Mouse (Mus musculus) lung, embryonic 14.5 days (tissue): ENCODE measurements around the gene Faim. TPM values are rescaled to one million over a fixed set of nuclear protein-coding genes. Genes with fewer than 3 reads are reported as not detected.

Source experiments
- ATAC-seq: fragments of 200-750 bp; cut with Nextera tagmentation; 2 replicates; pipeline ENCODE4 v1.8.0; 2017; ENCODE audit warnings: mild to moderate bottlenecking, moderate TSS enrichment, moderate library complexity; ENCODE audit not compliant: insufficient read depth
- DNase-seq: peaks from one replicate; pipeline ENCODE4 v3.0.0-alpha.2; 2015
- H3K27ac ChIP-seq: fragments of 300-500 bp; sonication (generic); 2 replicates; pipeline ENCODE4 v1.5.1; 2014; ENCODE audit warnings: low read depth, mild to moderate bottlenecking, moderate library complexity
- H3K27me3 ChIP-seq: fragments of 300-500 bp; sonication (generic); 2 replicates; pipeline ENCODE4 v1.6.1; 2014; ENCODE audit warnings: low read length, control low read depth; ENCODE audit not compliant: insufficient read depth
- H3K36me3 ChIP-seq: fragments of 300-500 bp; sonication (generic); 2 replicates; pipeline ENCODE4 v1.6.1; 2014; ENCODE audit warnings: control low read depth; ENCODE audit not compliant: insufficient read depth
- H3K4me1 ChIP-seq: fragments of 300-500 bp; sonication (generic); 2 replicates; pipeline ENCODE4 v1.6.1; 2014; ENCODE audit warnings: antibody characterized with exemption, control low read depth; ENCODE audit not compliant: insufficient read depth
- H3K4me2 ChIP-seq: fragments of 300-500 bp; sonication (generic); 2 replicates; pipeline ENCODE4 v1.6.1; 2014; ENCODE audit warnings: mild to moderate bottlenecking
- H3K4me3 ChIP-seq: fragments of 300-500 bp; sonication (generic); 2 replicates; pipeline ENCODE4 v1.5.1; 2014; ENCODE audit warnings: low read depth, low read length
- H3K9ac ChIP-seq: fragments of 300-500 bp; sonication (generic); 2 replicates; pipeline ENCODE4 v1.6.1; 2014
- H3K9me3 ChIP-seq: fragments of 300-500 bp; sonication (generic); 2 replicates; pipeline ENCODE4 v1.6.1; 2016; ENCODE audit warnings: low read depth, low read length, control low read depth
- CTCF ChIP-seq: IDR thresholded peaks from 2 replicates; pipeline ENCODE4 v1.5.1; 2016; ENCODE audit warnings: antibody characterized with exemption, low read depth
- WGBS: fragments of 180-500 bp; shearing (Covaris S2); extraction: QIAGEN DNeasy Blood & Tissue Kit; methylation state at CpG from one replicate; pipeline ENCODE4 v1.1.7; 2014; 5-methylcytosine and 5-hydroxymethylcytosine counted together
- polyA plus RNA-seq: library from polyadenylated mRNA; unstranded; fragments of >200 nt; fragmentation: Nextera tagmentation; extraction: Ambion mirVana; gene quantifications from 2 replicates; pipeline ENCODE4 v1.2.1, GENCODE M21; 2014

The Faim gene
- polyA plus RNA-seq, 1 experiment from 2014 or later: 47.7 TPM

GRCm38 (mm10) chr9:98955103-98955715 is 31.0 kb upstream of the Faim start, which contains the start of gene Foxl2:
Gene Foxl2, plus strand, starts transcription at chr9:98955288.
- WGBS: under 1% methylated on average over 58 of the region's 58 CpGs
- no peak within 1 kb of the TSS for H3K27ac ChIP-seq
- ATAC-seq: peak; percentile 60; the same call in 1 of the 2 replicates
- H3K9ac ChIP-seq: no peak within 1 kb of the TSS; the same call in 1 of the 2 replicates
- H3K4me2 ChIP-seq: peak within 1 kb of the TSS; percentile 78
- no peaks in the 10 kb centered on the region for H3K9me3 ChIP-seq
- H3K4me3 ChIP-seq: peak within 1 kb of the TSS; percentile 43
- H3K4me1 ChIP-seq: peaks cover 6% of the 10 kb centered on the region; the same call in 1 of the 2 replicates
- peaks cover 98% of the 10 kb centered on the region for H3K27me3 ChIP-seq
- H3K36me3 ChIP-seq: no peaks in the 10 kb centered on the region
- TF ChIP-seq CTCF: no peak
- DNase-seq: peak; percentile 57

- DNase-seq (peak; percentile 41), ATAC-seq (peak; percentile 23)
- TF ChIP-seq CTCF: peak; percentile 27
- H3K27ac ChIP-seq: no peak overlapping the region
- under 1% methylated on average over 60 of the region's 60 CpGs for WGBS
- no peaks in the 10 kb centered on the region for H3K9me3 ChIP-seq
- H3K36me3 ChIP-seq: no peaks in the 10 kb centered on the region
- H3K27me3 ChIP-seq: peaks cover 98% of the 10 kb centered on the region
- H3K9ac ChIP-seq: no peak overlapping the region; the same call in 1 of the 2 replicates
- peak overlapping the region; percentile 78 for H3K4me2 ChIP-seq
- H3K4me1 ChIP-seq: peaks cover 6% of the 10 kb centered on the region; the same call in 1 of the 2 replicates
- peak overlapping the region; percentile 43 for H3K4me3 ChIP-seq
These were observed 30.4 kb upstream of the Faim start for GRCm38 (mm10) chr9:98955716-98956224.

DNA sequence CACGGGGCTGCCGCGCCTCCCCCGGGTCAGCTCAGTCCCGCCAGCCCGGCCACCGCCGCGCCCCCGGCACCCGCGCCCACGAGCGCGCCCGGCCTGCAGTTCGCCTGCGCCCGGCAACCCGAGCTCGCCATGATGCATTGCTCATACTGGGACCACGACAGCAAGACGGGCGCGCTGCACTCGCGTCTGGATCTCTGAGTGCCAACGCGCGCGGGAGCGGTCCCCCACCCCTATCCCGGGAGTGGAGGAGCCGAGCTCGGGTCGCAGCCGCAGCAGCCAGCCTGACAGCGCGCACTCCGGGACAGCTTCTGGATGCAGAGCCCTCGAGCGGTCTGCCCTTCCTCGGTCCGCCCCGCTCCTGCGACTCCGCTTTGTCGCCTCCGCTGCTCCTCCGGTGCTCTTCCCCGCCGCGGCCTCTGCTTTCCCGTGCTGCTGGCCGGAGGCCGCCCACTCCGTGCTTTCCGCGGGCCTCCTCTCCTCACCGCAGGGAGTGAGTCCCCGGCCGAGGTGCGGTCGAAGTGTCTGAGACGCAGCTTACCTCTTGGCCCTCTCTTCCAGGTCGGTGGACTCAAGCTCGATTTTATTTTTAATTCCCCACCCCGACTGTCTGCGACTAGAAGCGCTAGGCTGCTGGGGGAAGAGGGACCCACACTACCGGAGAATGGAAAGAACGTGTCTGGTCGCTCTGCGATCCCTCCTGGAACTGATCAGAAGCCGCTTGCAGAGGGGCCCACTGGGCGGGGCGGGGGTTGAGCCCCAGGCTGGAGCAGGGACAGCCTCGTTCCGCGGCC is 29.4 kb upstream of the Faim start:
- Histone ChIP-seq H3K36me3 (no peaks in the 10 kb centered on the region), H3K9ac (no peak overlapping the region), H3K4me1 (peaks cover 6% of the 10 kb centered on the region; the same call in 1 of the 2 replicates), H3K9me3 (no peaks in the 10 kb centered on the region), H3K4me2 (peak overlapping the region; percentile 78), H3K27me3 (peaks cover 98% of the 10 kb centered on the region), H3K4me3 (peak overlapping the region; percentile 43), H3K27ac (no peak overlapping the region)
- TF ChIP-seq CTCF: no peak
- WGBS: 1% methylated on average over 76 of the region's 80 CpGs
- DNase-seq (peak; percentile 70), ATAC-seq (peak; percentile 40)

DNA sequence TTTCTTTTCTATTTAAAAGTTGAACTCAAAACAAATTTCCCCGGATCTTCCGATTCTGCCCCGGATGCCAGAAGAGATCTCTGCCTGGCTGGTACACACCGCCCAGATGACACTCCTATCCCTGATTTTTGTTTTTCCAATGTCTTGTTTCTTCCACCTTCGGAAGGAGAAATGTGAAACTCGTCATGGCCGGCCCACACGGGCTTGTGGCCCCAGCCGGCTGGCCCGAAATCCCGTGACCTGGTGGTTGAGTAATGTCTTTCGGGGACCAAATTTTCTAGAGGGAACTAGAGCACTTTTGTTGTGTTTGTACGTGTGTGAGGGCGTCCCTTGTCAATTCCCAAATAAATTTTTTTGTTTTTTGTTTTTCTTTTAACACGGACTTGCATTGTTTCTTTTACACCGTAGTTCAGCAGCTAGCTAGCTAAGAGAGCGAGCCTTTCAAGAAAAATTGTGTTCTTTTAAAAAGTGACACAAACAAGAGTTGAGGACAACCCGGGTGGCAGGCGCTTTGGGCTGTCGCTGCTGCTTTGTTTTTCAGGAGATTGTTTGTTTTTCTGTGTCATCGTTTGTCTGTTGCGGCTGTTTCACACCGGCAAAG is 28.3 kb upstream of the Faim start:
- Histone ChIP-seq H3K27me3 (peaks cover 98% of the 10 kb centered on the region), H3K9me3 (no peaks in the 10 kb centered on the region), H3K9ac (no peak overlapping the region), H3K4me3 (no peak overlapping the region), H3K4me2 (no peak overlapping the region), H3K27ac (no peak overlapping the region), H3K36me3 (no peaks in the 10 kb centered on the region), H3K4me1 (peaks cover 6% of the 10 kb centered on the region; the same call in 1 of the 2 replicates)
- under 1% methylated on average over 23 of the region's 23 CpGs for WGBS
- DNase-seq: peak; percentile 42
- TF ChIP-seq CTCF: no peak
- ATAC-seq: no peak

GRCm38 (mm10) chr9:98958628-98959027 is 27.5 kb upstream of the Faim start:
- 2% methylated on average over 6 of the region's 6 CpGs for WGBS
- no peak for TF ChIP-seq CTCF
- Histone ChIP-seq H3K9me3 (no peaks in the 10 kb centered on the region), H3K36me3 (no peaks in the 10 kb centered on the region), H3K4me2 (no peak overlapping the region), H3K4me3 (no peak overlapping the region), H3K4me1 (peaks cover 6% of the 10 kb centered on the region; the same call in 1 of the 2 replicates), H3K9ac (no peak overlapping the region), H3K27ac (no peak overlapping the region), H3K27me3 (peaks cover 98% of the 10 kb centered on the region)
- DNase-seq (no peak), ATAC-seq (no peak)

- DNase-seq (no peak), ATAC-seq (no peak)
- no peak overlapping the region for H3K27ac ChIP-seq
- no peak overlapping the region for H3K9ac ChIP-seq
- no peak for TF ChIP-seq CTCF
- peaks cover 97% of the 10 kb centered on the region for H3K27me3 ChIP-seq
- no peak overlapping the region for H3K4me2 ChIP-seq
- H3K4me1 ChIP-seq: peaks cover 6% of the 10 kb centered on the region; the same call in 1 of the 2 replicates
- no peaks in the 10 kb centered on the region for H3K36me3 ChIP-seq
- no peak overlapping the region for H3K4me3 ChIP-seq
- WGBS: 38% methylated on average over 3 of the region's 3 CpGs
- no peaks in the 10 kb centered on the region for H3K9me3 ChIP-seq
These were observed 26.3 kb upstream of the Faim start for GRCm38 (mm10) chr9:98959851-98960250.

DNA sequence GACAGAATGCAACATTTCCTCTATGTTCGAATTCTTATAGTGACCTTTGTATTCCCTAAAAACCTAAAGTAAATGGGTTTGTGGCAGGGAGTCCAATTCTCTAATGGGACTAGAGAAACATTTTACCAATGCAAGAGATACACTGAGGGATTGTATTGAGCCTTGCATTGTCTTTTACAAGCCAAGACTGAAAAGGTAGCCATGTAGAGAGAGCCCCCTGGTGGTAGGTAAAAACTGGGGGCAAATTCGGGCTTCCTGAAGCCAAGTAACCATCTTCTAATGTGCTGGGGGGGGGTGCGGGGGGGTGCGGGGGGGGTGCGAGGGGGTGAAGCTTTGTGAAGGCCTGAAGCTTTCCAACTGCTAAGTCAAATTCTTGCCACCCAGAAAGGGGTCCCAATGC is 25.8 kb upstream of the Faim start:
- 31% methylated on average over 5 of the region's 5 CpGs for WGBS

More for the DNA sequence above, 25.8 kb upstream of the Faim start:
- no peak overlapping the region for H3K27ac ChIP-seq
- H3K4me2 ChIP-seq: no peak overlapping the region
- H3K36me3 ChIP-seq: no peaks in the 10 kb centered on the region
- peaks cover 97% of the 10 kb centered on the region for H3K27me3 ChIP-seq
- H3K4me3 ChIP-seq: no peak overlapping the region
- no peak for ATAC-seq
- no peak for DNase-seq
- H3K4me1 ChIP-seq: peaks cover 6% of the 10 kb centered on the region; the same call in 1 of the 2 replicates
- no peak overlapping the region for H3K9ac ChIP-seq
- TF ChIP-seq CTCF: peak; percentile 20; the same call in 1 of the 2 replicates
- H3K9me3 ChIP-seq: no peaks in the 10 kb centered on the region
